Mouse (Mus musculus): ENCODE data around the gene Gak.

Gak gene

GRCm38 (mm10) chr5:108629634-108630483 lies at the start of gene Gak, which contains the start of gene Tmem175:
Gak (minus strand) TSS chr5:108629755.
Tmem175 (plus strand) TSS chr5:108629770.
- DNase-seq (ENCODE audit: low spot score in 2 of 2) = peak; percentile 90 to 91

DNA sequence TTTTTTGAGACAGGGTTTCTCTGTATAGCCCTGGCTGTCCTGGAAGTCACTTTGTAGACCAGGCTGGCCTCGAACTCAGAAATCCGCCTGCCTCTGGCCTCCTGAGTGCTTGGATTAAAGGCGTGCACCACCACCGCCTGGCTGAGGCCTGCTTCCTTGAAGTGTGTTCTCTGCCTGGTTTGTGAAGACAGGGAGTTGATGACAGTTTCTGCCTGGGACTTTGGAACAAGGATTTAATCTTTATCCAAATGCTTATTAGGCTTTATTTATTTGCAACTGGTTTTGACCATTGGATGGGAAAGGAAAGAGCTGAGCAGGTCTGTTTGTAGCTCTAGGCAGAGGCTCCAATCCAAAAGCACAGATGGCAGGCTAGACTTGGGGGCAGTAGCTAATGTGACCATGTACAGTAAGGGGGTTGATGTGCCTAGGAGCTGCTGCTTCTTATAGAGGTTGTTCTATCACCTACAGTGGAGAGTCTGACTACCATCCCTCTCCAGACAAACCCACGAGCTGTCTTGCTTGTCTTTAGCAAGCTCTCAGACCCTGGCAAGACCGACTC lies 48.8 kb upstream of the Gak start:
- DNase-seq (ENCODE audit: low spot score in 2 of 2) = no peak

- DNase-seq (ENCODE audit: low spot score in 2 of 2) = peak; percentile 79 to 82
These were observed 48.2 kb upstream of the Gak start for GRCm38 (mm10) chr5:108677605-108678295.

DNA sequence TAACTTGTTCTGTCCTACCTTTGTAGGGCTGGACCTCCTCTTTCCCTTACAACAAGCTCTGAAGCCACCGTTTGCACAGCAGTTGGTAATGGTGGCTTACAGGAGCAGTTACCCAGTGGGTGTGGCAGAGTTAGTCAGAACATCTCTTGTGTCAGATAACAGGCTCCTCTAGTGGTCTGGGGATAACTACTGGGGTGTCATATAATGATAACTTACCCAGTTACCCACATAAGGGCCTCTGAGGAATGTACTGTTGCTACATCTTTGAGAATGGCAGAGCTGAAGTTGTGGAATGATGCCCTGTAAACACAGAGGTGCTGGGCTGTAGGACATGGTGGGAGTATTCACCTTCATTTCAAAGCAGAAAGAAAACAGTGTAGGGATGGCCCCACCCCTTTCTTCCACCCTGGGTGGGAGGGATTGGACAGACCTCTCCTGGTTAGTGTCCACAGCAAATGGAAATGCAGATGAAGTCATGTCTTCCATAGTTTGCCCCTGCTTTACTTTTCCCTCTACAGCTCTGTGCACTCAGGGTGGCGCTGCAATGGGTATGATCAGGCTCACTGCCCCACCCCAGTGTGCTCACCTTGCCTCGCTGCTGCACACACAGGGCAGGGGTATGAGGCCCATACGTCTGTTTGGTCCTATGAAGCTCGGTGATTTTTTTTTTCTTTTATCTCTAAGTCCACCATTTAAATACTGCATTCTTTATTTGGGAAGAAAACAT lies 47.4 kb upstream of the Gak start:
- DNase-seq (ENCODE audit: low spot score in 2 of 2) = no peak

- DNase-seq (ENCODE audit: low spot score in 2 of 2) = no peak
These were observed 45.8 kb upstream of the Gak start, which contains the start of gene Slc26a1 for GRCm38 (mm10) chr5:108675251-108675816. Slc26a1 (minus strand) TSS chr5:108675569.

DNA sequence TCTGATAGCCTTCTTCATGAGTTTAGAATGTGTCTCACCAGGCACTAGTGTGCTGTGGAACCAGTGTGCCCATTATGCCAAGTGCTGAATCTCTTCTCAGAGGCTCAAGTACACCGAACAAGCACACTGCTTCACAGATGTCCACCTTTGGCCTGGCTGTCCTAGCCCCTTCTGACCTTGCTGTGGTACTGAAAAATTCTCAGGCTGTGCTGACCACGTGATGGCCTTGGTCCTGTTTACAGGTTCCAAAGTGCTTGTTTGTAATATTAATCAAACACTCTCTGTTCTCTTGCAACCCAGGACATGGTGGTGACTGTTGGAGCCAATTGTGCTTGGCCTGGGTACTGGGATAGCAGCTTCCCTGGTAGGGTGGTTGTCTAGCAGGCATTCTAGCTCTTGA lies 45.1 kb upstream of the Gak start:
- DNase-seq (ENCODE audit: low spot score in 2 of 2) = no peak

DNA sequence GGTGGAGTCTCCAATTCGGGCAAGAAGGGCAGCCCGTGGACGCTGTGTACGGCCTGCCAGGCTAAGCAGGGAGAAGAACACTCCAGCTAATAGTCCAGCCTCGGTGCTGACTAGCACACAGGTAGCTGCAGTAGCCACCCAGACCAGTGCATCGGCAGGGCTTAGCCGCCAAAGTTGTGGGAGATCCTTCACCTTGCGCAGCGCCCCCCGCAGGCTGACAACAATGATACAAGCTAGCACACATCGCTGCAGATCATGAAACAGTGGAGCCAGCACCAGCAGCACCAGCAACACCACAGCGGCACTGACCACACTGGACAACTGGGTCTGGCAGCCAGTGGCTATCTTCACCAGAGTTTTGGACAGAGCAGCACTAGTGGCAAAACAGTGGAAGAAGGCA lies 42.2 kb upstream of the Gak start:
- DNase-seq (ENCODE audit: low spot score in 2 of 2) = no peak

GRCm38 (mm10) chr5:108670785-108671184 lies 41.2 kb upstream of the Gak start:
- DNase-seq (ENCODE audit: low spot score in 2 of 2) = no peak

GRCm38 (mm10) chr5:108669986-108670385 lies 40.4 kb upstream of the Gak start:
- DNase-seq (ENCODE audit: low spot score in 2 of 2) = no peak

DNA sequence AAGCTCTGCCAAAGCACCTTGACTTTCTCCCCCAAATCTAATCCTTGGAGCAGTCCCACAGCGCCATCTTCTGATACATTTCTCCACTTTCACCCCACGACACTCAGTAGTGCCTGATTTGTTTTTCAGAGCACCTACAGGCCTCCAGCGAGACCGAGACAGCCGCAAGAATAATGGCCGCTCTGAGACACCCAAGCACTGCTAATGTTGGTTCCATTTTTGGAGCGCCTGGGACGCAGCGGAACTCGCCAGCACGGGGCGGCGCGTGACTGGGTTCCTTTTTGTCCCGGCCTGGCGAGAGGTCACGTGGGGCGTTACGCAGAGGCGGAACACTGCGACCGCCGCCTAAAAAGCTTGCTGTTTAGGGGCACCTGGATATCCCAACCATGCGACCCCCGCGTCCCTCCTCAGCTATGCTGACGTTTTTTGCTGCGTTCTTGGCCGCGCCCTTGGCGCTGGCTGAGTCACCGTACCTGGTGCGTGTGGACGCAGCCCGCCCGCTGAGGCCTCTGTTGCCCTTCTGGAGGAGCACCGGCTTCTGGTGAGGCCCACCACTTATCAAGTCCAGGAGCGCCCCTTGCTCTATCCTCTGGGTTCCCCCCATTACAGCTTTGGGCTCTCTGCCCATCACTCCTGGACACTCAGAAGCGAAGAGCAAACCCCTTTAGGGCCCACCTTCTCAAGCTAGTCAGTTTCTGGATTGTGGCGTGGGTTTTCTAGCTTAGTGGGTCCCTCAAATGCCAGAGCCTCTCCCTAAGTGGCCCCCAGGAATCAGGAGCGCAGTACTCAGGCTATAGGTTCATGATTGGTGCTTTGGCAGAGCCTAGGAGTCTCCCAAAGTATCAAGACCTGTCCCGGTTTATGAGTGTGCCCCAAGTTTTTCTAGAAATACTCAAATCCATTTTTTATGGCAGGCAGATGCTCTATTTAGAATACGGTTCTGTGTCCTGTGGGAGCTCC lies 39.7 kb upstream of the Gak start, which contains the start of gene Dgkq:
Gene Dgkq, minus strand, starts transcription at position 696 of the 960 bp plus-strand sequence.
- peak; percentile 87 to 89 for DNase-seq (ENCODE audit: low spot score in 2 of 2)

DNA sequence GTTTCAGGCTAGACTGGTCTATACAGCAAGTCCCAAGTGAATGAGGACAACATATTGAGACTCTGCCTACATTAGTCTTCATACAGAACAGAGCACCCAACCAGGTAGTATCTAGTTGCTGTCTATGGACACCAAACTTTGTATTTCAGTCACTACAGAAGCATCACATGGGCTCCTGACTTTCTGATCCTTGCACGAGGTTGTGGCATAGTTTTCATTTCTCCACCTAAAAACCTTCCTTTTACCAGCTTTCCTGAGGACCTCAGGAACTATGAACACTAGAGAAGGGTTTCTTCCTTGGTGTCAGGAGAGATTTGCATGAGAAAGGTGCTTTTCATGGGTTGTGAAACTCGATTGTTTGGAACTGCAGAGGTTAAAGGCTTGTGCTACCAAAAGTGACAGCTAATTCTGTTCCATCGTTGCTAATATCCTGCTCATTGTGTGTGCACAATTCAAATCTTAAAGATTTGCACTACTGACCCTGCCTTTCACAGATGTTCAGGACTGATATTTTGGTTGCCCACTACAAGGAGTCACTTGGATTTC lies 38.9 kb upstream of the Gak start:
- DNase-seq (ENCODE audit: low spot score in 2 of 2) = no peak

- DNase-seq (ENCODE audit: low spot score in 2 of 2) = no peak
These were observed 37.8 kb upstream of the Gak start for GRCm38 (mm10) chr5:108667370-108667769.

- no peak for DNase-seq (ENCODE audit: low spot score in 2 of 2)
These were observed 35.5 kb upstream of the Gak start for GRCm38 (mm10) chr5:108665066-108665465.

- no peak for DNase-seq (ENCODE audit: low spot score in 2 of 2)
These were observed 33.2 kb upstream of the Gak start for GRCm38 (mm10) chr5:108662772-108663171.

GRCm38 (mm10) chr5:108660632-108661268 lies 31.2 kb upstream of the Gak start:
- peak; percentile 87 to 88 for DNase-seq (ENCODE audit: low spot score in 2 of 2)

GRCm38 (mm10) chr5:108659698-108660631 lies 30.4 kb upstream of the Gak start, which contains the start of gene Idua:
Idua (plus strand) TSS chr5:108660331.
- DNase-seq (ENCODE audit: low spot score in 2 of 2) = no peak

GRCm38 (mm10) chr5:108658611-108659010 lies 29.1 kb upstream of the Gak start:
- DNase-seq (ENCODE audit: low spot score in 2 of 2) = no peak

- DNase-seq (ENCODE audit: low spot score in 2 of 2) = no peak
These were observed 27.9 kb upstream of the Gak start for GRCm38 (mm10) chr5:108657406-108657805.
